Mouse (Mus musculus) brain, embryonic 14.5 days (tissue): ENCODE measurements at regions not wholly inside any gene's neighbourhood (a gene's known extent, or its start where the extent isn't known, plus 50 kb on each side); places are given as distances from the start of the nearest gene placed in this dataset.

Experiments
- CTCF ChIP-seq: fragments of 200-500 bp; IDR thresholded peaks from 2 replicates; pipeline ENCODE4 v1.5.1; 2012; ENCODE audit warnings: inconsistent platforms, mild to moderate bottlenecking, moderate library complexity, borderline replicate concordance; ENCODE audit not compliant: insufficient read depth, insufficient read length; ENCODE audit errors: extremely low read depth
- POLR2A ChIP-seq: fragments of 200-500 bp; IDR thresholded peaks from 2 replicates; pipeline ENCODE4 v1.6.1; 2012; ENCODE audit warnings: mild to moderate bottlenecking, inconsistent platforms, borderline replicate concordance; ENCODE audit not compliant: poor library complexity, insufficient read depth, insufficient read length, severe bottlenecking; ENCODE audit errors: extremely low read depth

DNA sequence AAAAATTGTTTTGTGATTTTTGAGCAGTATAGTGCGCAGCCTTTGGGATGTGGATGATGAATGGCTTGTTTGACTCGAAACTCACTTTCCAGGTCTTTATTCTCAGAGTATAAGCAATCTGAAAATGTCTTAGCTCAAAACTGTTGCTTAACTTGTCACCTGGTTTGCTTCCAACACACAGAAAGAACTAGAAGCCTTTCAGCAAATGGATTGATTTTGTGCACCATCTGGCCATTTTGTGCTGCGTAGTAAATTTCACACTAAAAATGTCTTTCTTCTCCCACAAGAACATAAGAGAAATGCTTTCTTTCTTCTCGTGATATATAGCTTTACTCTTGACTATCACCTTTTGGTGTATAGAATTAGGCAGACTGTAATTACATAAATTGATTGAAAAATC, 219.1 kb downstream of the Lipi start:
- no peak for TF ChIP-seq POLR2A
- no peak for TF ChIP-seq CTCF
